Mouse (Mus musculus) midbrain, embryonic 10.5 days (tissue): Measurements from ENCODE around the gene Atp9a. TPM values are rescaled to one million over a fixed set of nuclear protein-coding genes. Genes with fewer than 3 reads are reported as not detected.

Source experiments
- DNase-seq: peaks from one replicate; pipeline ENCODE4 v3.0.0-alpha.2; 2017; ENCODE audit warnings: low spot score
- H3K27ac ChIP-seq: fragments of 300-500 bp; sonication (generic); replicated peaks from 2 replicates; pipeline ENCODE4 v1.5.1; 2016; ENCODE audit warnings: mild to moderate bottlenecking
- H3K27me3 ChIP-seq: fragments of 300-500 bp; sonication (generic); 2 replicates; pipeline ENCODE4 v1.6.1; 2016; ENCODE audit warnings: low read depth, mild to moderate bottlenecking; ENCODE audit not compliant: poor library complexity, severe bottlenecking
- H3K36me3 ChIP-seq: fragments of 300-500 bp; sonication (generic); 2 replicates; pipeline ENCODE4 v1.6.1; 2016; ENCODE audit warnings: mild to moderate bottlenecking, moderate library complexity
- H3K4me1 ChIP-seq: fragments of 300-500 bp; sonication (generic); 2 replicates; pipeline ENCODE4 v1.6.1; 2016
- H3K4me3 ChIP-seq: fragments of 300-500 bp; sonication (generic); 2 replicates; pipeline ENCODE4 v1.5.1; 2016; ENCODE audit warnings: mild to moderate bottlenecking, moderate library complexity
- H3K9me3 ChIP-seq: fragments of 300-500 bp; sonication (generic); replicated peaks from 2 replicates; pipeline ENCODE4 v1.6.1; 2016; ENCODE audit warnings: mild to moderate bottlenecking
- WGBS: fragments of 180-500 bp; shearing (Covaris S2); methylation state at CpG from one replicate; pipeline ENCODE4 v1.1.7; 2016; 5-methylcytosine and 5-hydroxymethylcytosine counted together
- polyA plus RNA-seq: library from polyadenylated mRNA; unstranded; fragments of >200 nt; fragmentation: Nextera tagmentation; extraction: Ambion mirVana; gene quantifications from 2 replicates; pipeline ENCODE4 v1.2.1, GENCODE M21; 2016

Gene Atp9a
- polyA plus RNA-seq, 1 experiment from 2014 or later = 15.5 TPM

DNA sequence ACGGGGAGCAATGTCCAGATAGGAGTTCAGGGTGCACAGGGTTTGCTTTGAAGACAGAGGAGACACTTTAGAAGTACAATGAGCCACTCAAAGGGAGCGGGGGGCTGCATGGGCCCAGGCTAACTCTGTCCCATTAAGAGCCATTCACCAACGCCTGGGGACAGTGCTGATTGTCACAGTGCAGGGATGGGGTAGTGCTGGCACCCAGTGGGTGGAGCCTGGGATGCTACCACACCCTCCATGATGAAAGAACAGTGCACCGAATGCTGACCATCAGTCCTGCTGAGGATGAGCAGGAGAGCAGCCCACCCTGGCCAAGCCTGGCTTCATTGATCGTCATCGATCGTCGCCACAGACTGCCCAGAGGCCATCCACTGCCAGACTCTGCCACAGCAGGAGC is 11.0 kb downstream of the Atp9a start:
- no peak for DNase-seq
- no peaks in the 10 kb centered on the region for H3K9me3 ChIP-seq
- WGBS = 69% methylated on average over 8 of the region's 8 CpGs
- H3K36me3 ChIP-seq = no peaks in the 10 kb centered on the region
- H3K27me3 ChIP-seq = no peaks in the 10 kb centered on the region
- no peak overlapping the region for H3K4me3 ChIP-seq
- peaks cover 44% of the 10 kb centered on the region for H3K4me1 ChIP-seq
- H3K27ac ChIP-seq = peak overlapping the region; percentile 72

- Histone ChIP-seq H3K4me3 (no peak overlapping the region), H3K27me3 (no peaks in the 10 kb centered on the region), H3K4me1 (peaks cover 51% of the 10 kb centered on the region), H3K36me3 (no peaks in the 10 kb centered on the region), H3K27ac (peak overlapping the region; percentile 72; the same call in 1 of the 2 replicates), H3K9me3 (no peaks in the 10 kb centered on the region)
- 78% methylated on average over 12 of the region's 12 CpGs for WGBS
- no peak for DNase-seq
Measured at GRCm38 (mm10) chr2:168729736-168730135, 12.5 kb downstream of the Atp9a start.

DNA sequence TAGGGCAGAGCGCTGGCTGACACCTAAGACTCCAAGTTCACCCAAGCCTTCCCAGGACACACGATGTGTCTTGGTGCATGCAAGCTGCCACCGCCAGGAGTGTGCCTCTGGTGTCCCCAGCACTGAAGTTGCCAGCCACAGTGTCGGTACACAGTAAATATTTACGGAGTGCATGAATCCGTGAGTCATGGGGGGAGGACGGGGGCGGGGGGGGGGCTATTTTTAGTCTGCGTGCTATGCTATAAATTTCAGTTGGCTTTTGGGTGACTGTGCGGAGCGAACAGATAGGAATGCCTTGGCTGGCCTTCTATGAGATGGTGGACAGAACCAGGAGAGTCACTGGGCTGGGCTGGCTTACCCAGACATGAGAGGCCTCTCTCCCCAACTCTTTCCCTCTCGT is 14.2 kb downstream of the Atp9a start:
- WGBS = 87% methylated on average over 12 of the region's 12 CpGs
- Histone ChIP-seq H3K4me1 (peaks cover 45% of the 10 kb centered on the region), H3K36me3 (no peaks in the 10 kb centered on the region), H3K9me3 (0 out of 2 replicates have a peak, but pooled peaks cover 2% of the 10 kb centered on the region), H3K27me3 (no peaks in the 10 kb centered on the region), H3K4me3 (no peak overlapping the region), H3K27ac (0 out of 2 replicates have a peak overlapping the region, but pooled peaks have one; percentile 9)
- no peak for DNase-seq

DNA sequence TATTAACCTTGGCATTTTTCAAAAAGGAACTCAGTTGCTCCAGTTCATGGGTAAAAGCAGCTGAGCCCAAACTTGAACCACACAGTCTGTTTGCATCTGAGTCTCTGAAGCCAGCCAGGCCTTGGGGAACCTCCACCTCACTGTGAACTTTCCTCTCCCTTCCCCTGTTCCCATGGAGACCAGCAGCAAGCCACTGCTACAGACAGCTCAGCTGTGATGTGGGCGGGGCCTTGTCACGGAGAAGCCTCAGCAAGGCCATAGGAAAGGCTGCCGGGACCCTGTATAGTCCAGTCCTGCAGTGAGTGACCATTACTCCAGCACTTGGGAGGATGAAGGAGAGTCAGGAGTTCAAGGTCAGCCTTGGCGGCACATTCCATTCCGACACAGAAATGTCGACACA is 16.2 kb downstream of the Atp9a start:
- H3K27ac ChIP-seq = no peak overlapping the region; the same call in 1 of the 2 replicates
- no peaks in the 10 kb centered on the region for H3K36me3 ChIP-seq
- 59% methylated on average over 6 of the region's 6 CpGs for WGBS
- H3K9me3 ChIP-seq = 0 out of 2 replicates have a peak, but pooled peaks cover 2% of the 10 kb centered on the region
- H3K4me3 ChIP-seq = no peak overlapping the region
- no peaks in the 10 kb centered on the region for H3K27me3 ChIP-seq
- peak; percentile 76 for DNase-seq
- peaks cover 32% of the 10 kb centered on the region for H3K4me1 ChIP-seq

DNA sequence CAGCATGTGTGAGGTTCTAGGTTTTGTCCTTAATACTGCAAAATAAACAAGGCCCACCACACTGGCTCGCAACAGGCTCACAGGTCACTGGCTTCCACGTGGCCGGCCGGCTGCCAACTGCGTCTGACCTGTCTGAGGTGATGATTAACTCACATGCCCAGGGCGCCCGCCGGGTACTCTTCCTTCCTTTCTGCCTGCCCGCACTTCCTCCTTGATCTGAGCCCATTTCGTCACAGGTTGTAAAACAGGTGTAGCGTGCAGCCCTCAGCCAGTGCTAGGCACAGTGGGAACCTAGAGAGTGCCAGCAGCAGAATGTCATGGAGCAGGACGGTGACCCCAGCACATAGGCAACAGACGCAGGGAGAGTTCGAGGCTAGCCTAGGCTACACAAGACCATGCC is 20.9 kb downstream of the Atp9a start:
- 92% methylated on average over 14 of the region's 14 CpGs for WGBS
- H3K9me3 ChIP-seq = 0 out of 2 replicates have a peak, but pooled peaks cover 2% of the 10 kb centered on the region

DNA sequence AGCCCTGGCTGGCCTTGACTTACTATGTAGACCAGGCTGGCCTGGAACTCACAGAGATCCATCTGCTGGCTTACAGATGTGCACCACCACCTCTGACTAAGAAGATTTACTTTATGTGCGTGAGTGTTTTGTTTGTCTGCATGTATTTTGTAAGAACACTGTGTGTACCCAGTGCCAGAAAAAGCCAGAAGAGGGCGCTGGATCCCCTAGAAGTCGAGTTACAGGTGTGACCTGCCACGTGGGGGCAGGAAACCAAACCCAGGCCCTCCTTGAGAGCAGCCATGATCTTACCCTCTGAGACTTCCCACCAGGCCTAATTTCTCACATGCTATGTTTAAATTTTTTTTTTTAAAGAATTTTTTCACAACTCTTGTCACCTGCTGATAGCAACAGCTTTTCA is 22.5 kb downstream of the Atp9a start:
- 74% methylated on average over 4 of the region's 4 CpGs for WGBS
- Histone ChIP-seq H3K4me3 (no peak overlapping the region), H3K36me3 (no peaks in the 10 kb centered on the region), H3K4me1 (peaks cover 23% of the 10 kb centered on the region), H3K27me3 (no peaks in the 10 kb centered on the region), H3K27ac (no peak overlapping the region), H3K9me3 (0 out of 2 replicates have a peak, but pooled peaks cover 2% of the 10 kb centered on the region)
- no peak for DNase-seq

More for the DNA sequence above, 20.9 kb downstream of the Atp9a start:
- no peak for DNase-seq
- H3K36me3 ChIP-seq = no peaks in the 10 kb centered on the region
- H3K27ac ChIP-seq = no peak overlapping the region
- no peak overlapping the region for H3K4me3 ChIP-seq
- H3K27me3 ChIP-seq = no peaks in the 10 kb centered on the region
- H3K4me1 ChIP-seq = peaks cover 30% of the 10 kb centered on the region

GRCm38 (mm10) chr2:168718735-168719134 is 23.5 kb downstream of the Atp9a start:
- Histone ChIP-seq H3K9me3 (0 out of 2 replicates have a peak, but pooled peaks cover 2% of the 10 kb centered on the region), H3K4me1 (peaks cover 23% of the 10 kb centered on the region), H3K27me3 (no peaks in the 10 kb centered on the region), H3K36me3 (no peaks in the 10 kb centered on the region), H3K4me3 (no peak overlapping the region), H3K27ac (no peak overlapping the region; the same call in 1 of the 2 replicates)
- DNase-seq = no peak
- WGBS = 84% methylated on average over 10 of the region's 10 CpGs

GRCm38 (mm10) chr2:168718267-168718666 is 23.9 kb downstream of the Atp9a start:
- no peak overlapping the region; the same call in 1 of the 2 replicates for H3K27ac ChIP-seq
- WGBS = 81% methylated on average over 2 of the region's 2 CpGs

GRCm38 (mm10) chr2:168712199-168713176 is 29.7 kb downstream of the Atp9a start:
- DNase-seq = no peak
- Histone ChIP-seq H3K27ac (0 out of 2 replicates have a peak overlapping the region, but pooled peaks have one; percentile 10), H3K27me3 (no peaks in the 10 kb centered on the region), H3K4me3 (no peak overlapping the region), H3K36me3 (peaks cover 15% of the 10 kb centered on the region), H3K9me3 (no peaks in the 10 kb centered on the region), H3K4me1 (peaks cover 23% of the 10 kb centered on the region)
- 89% methylated on average over 20 of the region's 20 CpGs for WGBS

More at GRCm38 (mm10) chr2:168718267-168718666, 23.9 kb downstream of the Atp9a start:
- DNase-seq = no peak
- Histone ChIP-seq H3K4me3 (no peak overlapping the region), H3K4me1 (peaks cover 23% of the 10 kb centered on the region), H3K36me3 (no peaks in the 10 kb centered on the region), H3K27me3 (no peaks in the 10 kb centered on the region), H3K9me3 (0 out of 2 replicates have a peak, but pooled peaks cover 2% of the 10 kb centered on the region)

DNA sequence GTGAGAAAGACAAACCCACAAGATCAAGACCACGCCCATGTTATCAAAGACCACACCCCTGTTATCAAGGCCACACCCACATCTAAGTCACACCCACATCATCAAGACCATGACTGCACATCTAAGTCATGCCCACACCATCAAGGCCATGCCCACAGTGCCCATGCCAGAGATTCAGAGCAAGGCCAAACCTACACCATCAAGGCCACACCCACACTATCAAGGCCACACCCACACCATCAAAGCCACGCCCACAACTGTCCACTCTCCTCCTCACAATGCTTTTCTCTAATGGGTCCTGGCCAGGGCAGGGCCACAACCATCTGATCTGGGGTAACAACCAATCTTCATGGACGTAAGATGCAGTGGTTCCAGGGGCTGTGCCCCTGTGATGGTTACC is 31.2 kb downstream of the Atp9a start:
- WGBS = 81% methylated on average over 3 of the region's 3 CpGs
- H3K4me3 ChIP-seq = no peak overlapping the region
- peaks cover 13% of the 10 kb centered on the region for H3K4me1 ChIP-seq
- H3K36me3 ChIP-seq = peaks cover 21% of the 10 kb centered on the region
- no peaks in the 10 kb centered on the region for H3K27me3 ChIP-seq
- no peaks in the 10 kb centered on the region for H3K9me3 ChIP-seq
- H3K27ac ChIP-seq = no peak overlapping the region
- DNase-seq = no peak

- Histone ChIP-seq H3K27me3 (no peaks in the 10 kb centered on the region), H3K9me3 (no peaks in the 10 kb centered on the region), H3K27ac (no peak overlapping the region), H3K4me3 (no peak overlapping the region), H3K36me3 (peaks cover 36% of the 10 kb centered on the region), H3K4me1 (peaks cover 11% of the 10 kb centered on the region)
- no peak for DNase-seq
- 47% methylated on average over 9 of the region's 9 CpGs for WGBS
Measured at GRCm38 (mm10) chr2:168707766-168708165, 34.4 kb downstream of the Atp9a start.

- peaks cover 13% of the 10 kb centered on the region for H3K4me1 ChIP-seq
- WGBS = 53% methylated on average over 13 of the region's 13 CpGs
- H3K4me3 ChIP-seq = no peak overlapping the region
- no peaks in the 10 kb centered on the region for H3K27me3 ChIP-seq
- peaks cover 37% of the 10 kb centered on the region for H3K36me3 ChIP-seq
- peak; percentile 36 for DNase-seq
- 0 out of 2 replicates have a peak, but pooled peaks cover 6% of the 10 kb centered on the region for H3K9me3 ChIP-seq
- peak overlapping the region; percentile 69 for H3K27ac ChIP-seq
Measured at GRCm38 (mm10) chr2:168702266-168702665, 39.9 kb downstream of the Atp9a start.

- Histone ChIP-seq H3K4me1 (peaks cover 24% of the 10 kb centered on the region), H3K4me3 (peak overlapping the region; percentile 39; the same call in 1 of the 2 replicates), H3K36me3 (peaks cover 16% of the 10 kb centered on the region), H3K9me3 (peaks cover 12% of the 10 kb centered on the region; the same call in 1 of the 2 replicates), H3K27ac (peak overlapping the region; percentile 78), H3K27me3 (no peaks in the 10 kb centered on the region)
- no peak for DNase-seq
- WGBS = 88% methylated on average over 7 of the region's 7 CpGs
Measured at GRCm38 (mm10) chr2:168695027-168695403, 47.2 kb downstream of the Atp9a start.
